Mouse (Mus musculus): ENCODE data around the gene Cfap221. TPM values are rescaled to one million over a fixed set of nuclear protein-coding genes. Genes with fewer than 3 reads are reported as not detected.

Cfap221 gene
- total and polyA plus RNA-seq, 3 experiments, result not detected

- peaks cover 0 to 10% of the 10 kb centered on the region in 2 experiments; a peak in 2 of 4 replicates for H3K4me1 ChIP-seq (ENCODE audit: control insufficient read depth in 1 of 2, insufficient read depth in 2 of 2)
- no peak overlapping the region for H3K4me3 ChIP-seq (replicated peaks in 1 of 3; ENCODE audit: low read depth in 2 of 3, low read length in 2 of 3, poor library complexity in 1 of 3)
- peak; percentile 79 for DNase-seq (ENCODE audit: extremely low read depth)
- H3K36me3 ChIP-seq (replicated peaks in 1 of 2; ENCODE audit: control insufficient read depth in 1 of 2, insufficient read depth in 1 of 2, low read length in 1 of 2), result no peaks in the 10 kb centered on the region
- H3K9ac ChIP-seq (ENCODE audit: insufficient read depth, low read depth), result no peak overlapping the region
- no peaks in the 10 kb centered on the region for H3K9me3 ChIP-seq (replicated peaks; ENCODE audit: low read length)
- H3K79me2 ChIP-seq (replicated peaks; ENCODE audit: control insufficient read depth, extremely low read depth, insufficient read depth, poor library complexity, severe bottlenecking), result no peaks in the 10 kb centered on the region
- in situ Hi-C loops (cut with MboI; ENCODE audit: low pct_ligation_motif_present, low pct_unique_long_range_greater_than_20kb, low sequenced_read_pairs) (loop anchor here (5.0 kb wide), 2 partner anchors 64 to 114 kb away; no protein-coding TSS in a partner anchor), dilution Hi-C loops (cut with MboI; ENCODE audit: extremely low pct_ligation_motif_present, extremely low pct_unique_long_range_greater_than_20kb, low sequenced_read_pairs) (no loop called here)
- no peak overlapping the region for H3K4me2 ChIP-seq (ENCODE audit: insufficient read depth, low read depth, poor library complexity, severe bottlenecking)
- TF ChIP-seq CTCF (conservative IDR thresholded peaks at IDR 0.05 in 1 of 2, IDR thresholded peaks at IDR 0.05 in 1 of 2; ENCODE audit: low read depth in 2 of 2, low read length in 2 of 2) (peak; percentile 82 to 96), ZNF384 (IDR thresholded peaks at IDR 0.05; ENCODE audit: low read depth, low read length) (no peak), MAZ (IDR thresholded peaks at IDR 0.05; ENCODE audit: low read depth, low read length) (no peak), TCF12 (IDR thresholded peaks at IDR 0.05; ENCODE audit: low read depth, low read length) (no peak), ELF1 (IDR thresholded peaks at IDR 0.05; ENCODE audit: low read depth, low read length) (no peak), E2F4 (IDR thresholded peaks at IDR 0.05; ENCODE audit: insufficient replicate concordance, low read depth, low read length) (no peak), NELFE (IDR thresholded peaks at IDR 0.05; ENCODE audit: low read depth, low read length) (no peak), ETS1 (conservative IDR thresholded peaks at IDR 0.05; ENCODE audit: low read depth, low read length) (no peak), POLR2AphosphoS2 (IDR thresholded peaks at IDR 0.05; ENCODE audit: low read depth, low read length) (no peak), USF1 (IDR thresholded peaks at IDR 0.05; ENCODE audit: low read depth, low read length) (no peak), CHD2 (IDR thresholded peaks at IDR 0.05; ENCODE audit: low read length) (no peak), UBTF (IDR thresholded peaks at IDR 0.05; ENCODE audit: low read depth, low read length) (no peak), NRF1 (IDR thresholded peaks at IDR 0.05; ENCODE audit: low read depth, low read length) (no peak), RAD21 (IDR thresholded peaks at IDR 0.05; ENCODE audit: low read depth, low read length) (peak; percentile 91), RCOR1 (conservative IDR thresholded peaks at IDR 0.05; ENCODE audit: low read depth, low read length) (no peak), HCFC1 (IDR thresholded peaks at IDR 0.05; ENCODE audit: low read depth, low read length) (no peak), PAX5 (IDR thresholded peaks at IDR 0.05; ENCODE audit: low read length) (no peak), GABPA (IDR thresholded peaks at IDR 0.05; ENCODE audit: insufficient replicate concordance, low read depth, low read length) (no peak), BHLHE40 (IDR thresholded peaks at IDR 0.05; ENCODE audit: low read depth, low read length) (no peak), TBP (conservative IDR thresholded peaks at IDR 0.05; ENCODE audit: low read depth, low read length) (no peak), SMC3 (IDR thresholded peaks at IDR 0.05; ENCODE audit: low read depth, low read length) (peak; percentile 93), IRF4 (IDR thresholded peaks at IDR 0.05; ENCODE audit: low read depth, low read length) (peak; percentile 29; the same call in 1 of the 2 replicates), MAFK (IDR thresholded peaks at IDR 0.05; ENCODE audit: insufficient replicate concordance, low read length) (no peak), USF2 (conservative IDR thresholded peaks at IDR 0.05; ENCODE audit: low read depth, low read length) (no peak), ZC3H11A (IDR thresholded peaks at IDR 0.05; ENCODE audit: low read depth, low read length) (peak; percentile 25; the same call in 1 of the 2 replicates), JUN (IDR thresholded peaks at IDR 0.05; ENCODE audit: insufficient read depth, low read depth, low read length) (no peak)
- peaks cover 5% of the 10 kb centered on the region for H3K27me3 ChIP-seq (replicated peaks)
- no peak overlapping the region for H3K27ac ChIP-seq (ENCODE audit: insufficient read depth, low read depth)
Observed at GRCm38 (mm10) chr1:120032804-120033468, 35.9 kb upstream of the Cfap221 start.

All from CH12.LX (cell line).